Mouse (Mus musculus) common myeloid progenitor, adult 5-6 weeks (primary cell): ENCODE measurements around the gene Cmklr1. TPM values are rescaled to one million over a fixed set of nuclear protein-coding genes. Genes with fewer than 3 reads are reported as not detected.

ENCODE experiments used
- total RNA-seq: library from RNA; stranded (forward); fragments of 200-1000, 187-1606 nt; gene quantifications from 2 replicates; pipeline ENCODE4 v1.2.3, GENCODE M21; 2017

The Cmklr1 gene
- total RNA-seq, 1 experiment from 2014 or later, result 0.27 TPM

Other genes with a start within 250 kb of the Cmklr1 start
- not detected in 2 replicates for gene Wscd2, start 160.1 kb downstream of the Cmklr1 start, total RNA-seq
- gene 1700069L16Rik, start 74.3 kb upstream of the Cmklr1 start, total RNA-seq, result not detected in 2 replicates
- gene Ficd, start 85.4 kb upstream of the Cmklr1 start, total RNA-seq, result 0.50 and 0.58 TPM in 2 replicates
- gene Sart3, start 122.1 kb upstream of the Cmklr1 start, total RNA-seq, result 45.7 and 62.7 TPM in 2 replicates
- 78.7 and 91.1 TPM in 2 replicates for gene Iscu, start 122.3 kb upstream of the Cmklr1 start, total RNA-seq
- gene Tmem119, start 150.1 kb upstream of the Cmklr1 start, total RNA-seq, result 2.7 and 3.6 TPM in 2 replicates
- gene Selplg, start 182.2 kb upstream of the Cmklr1 start, total RNA-seq, result 91.4 and 108 TPM in 2 replicates